Mouse (Mus musculus): ENCODE data around the gene C2cd5. TPM values are rescaled to one million over a fixed set of nuclear protein-coding genes. Genes with fewer than 3 reads are reported as not detected.
A peak's percentile ranks its signal among the peaks of the same experiment; 100 is the strongest.

The C2cd5 gene
- polyA plus RNA-seq, 1 experiment: 57.2 TPM

DNA sequence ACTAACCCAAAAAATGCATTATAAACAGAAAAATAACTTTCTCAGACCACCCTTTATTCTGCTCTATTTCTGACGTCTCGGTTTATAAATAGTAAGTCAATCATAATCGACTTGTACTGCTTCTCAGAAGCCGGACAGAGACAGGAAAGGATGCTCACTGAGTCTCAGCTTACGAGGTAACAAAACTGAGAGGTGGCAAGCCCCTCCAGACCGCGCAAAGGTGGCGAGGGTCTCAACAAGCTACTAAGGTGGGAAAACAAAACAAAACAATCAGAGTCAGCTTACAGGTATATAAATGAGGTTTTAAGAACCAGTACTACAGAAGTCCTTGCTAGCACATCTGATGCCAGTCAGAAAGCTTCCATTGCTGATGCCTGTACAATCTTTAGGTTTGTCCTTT, 30.3 kb downstream of the C2cd5 start:
- no peaks in the 10 kb centered on the region for H3K27me3 ChIP-seq (ENCODE audit: control insufficient read depth, insufficient read depth, low read length, poor library complexity, severe bottlenecking)
- H3K36me3 ChIP-seq (ENCODE audit: control insufficient read depth, insufficient read depth, low read length, poor library complexity, severe bottlenecking): peaks cover 14% of the 10 kb centered on the region; the same call in 1 of the 2 replicates
- no peak for TF ChIP-seq POLR2A (IDR thresholded peaks at IDR 0.05; ENCODE audit: insufficient read depth, low read length)
- TF ChIP-seq CTCF (IDR thresholded peaks at IDR 0.05; ENCODE audit: low read depth, low read length): no peak

DNA sequence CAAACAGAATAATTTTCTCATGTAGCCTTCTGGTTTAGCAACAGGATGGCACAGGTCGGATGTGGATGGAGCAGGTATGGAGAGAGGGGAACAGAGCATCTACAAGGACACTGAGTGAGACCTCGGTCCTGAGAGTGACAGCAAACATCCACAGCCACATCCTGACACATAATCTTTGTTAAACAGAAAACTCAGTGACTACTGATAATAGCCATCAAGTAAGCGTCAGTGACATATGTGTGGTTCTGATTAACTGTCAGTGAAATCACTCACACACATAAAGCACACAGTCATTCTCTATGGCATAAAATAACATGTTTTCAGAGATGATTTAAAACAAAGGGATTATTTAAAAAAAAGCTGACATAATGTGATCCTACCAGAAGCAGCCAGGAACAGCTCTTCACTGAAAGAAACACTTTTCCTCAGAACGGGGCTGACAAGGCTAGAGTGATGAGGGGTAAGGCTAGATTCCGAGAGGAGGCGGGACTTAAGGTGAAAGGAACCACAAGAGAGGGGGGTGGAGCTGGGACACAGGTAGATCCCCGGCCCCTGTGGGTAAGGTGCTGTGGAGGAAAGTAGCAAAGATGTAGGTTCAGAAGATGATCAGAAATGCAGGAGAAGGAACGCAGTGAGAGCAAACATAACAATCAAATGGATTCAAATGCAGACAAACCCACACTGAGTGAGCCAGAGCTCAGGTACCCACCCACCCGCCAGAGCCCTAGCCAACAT, 31.6 kb downstream of the C2cd5 start:
- no peak for TF ChIP-seq EP300 (IDR thresholded peaks at IDR 0.05; ENCODE audit: insufficient read depth, low read depth, low read length)
- TF ChIP-seq POLR2A (IDR thresholded peaks at IDR 0.05; ENCODE audit: insufficient read depth, low read length): no peak
- TF ChIP-seq CTCF (IDR thresholded peaks at IDR 0.05; ENCODE audit: low read depth, low read length): no peak

More for the DNA sequence above, 30.3 kb downstream of the C2cd5 start:
- no peak overlapping the region for H3K27ac ChIP-seq (ENCODE audit: insufficient read depth, low read length)
- H3K4me3 ChIP-seq (ENCODE audit: low read depth, low read length): no peak overlapping the region
- H3K9me3 ChIP-seq (replicated peaks; ENCODE audit: control insufficient read depth, insufficient read depth, low read length, poor library complexity, severe bottlenecking): no peaks in the 10 kb centered on the region
- no peak overlapping the region for H3K9ac ChIP-seq (ENCODE audit: low read depth, poor library complexity, severe bottlenecking)
- H3K4me1 ChIP-seq (ENCODE audit: control insufficient read depth, insufficient read depth, low read length): peaks cover 2% of the 10 kb centered on the region

DNA sequence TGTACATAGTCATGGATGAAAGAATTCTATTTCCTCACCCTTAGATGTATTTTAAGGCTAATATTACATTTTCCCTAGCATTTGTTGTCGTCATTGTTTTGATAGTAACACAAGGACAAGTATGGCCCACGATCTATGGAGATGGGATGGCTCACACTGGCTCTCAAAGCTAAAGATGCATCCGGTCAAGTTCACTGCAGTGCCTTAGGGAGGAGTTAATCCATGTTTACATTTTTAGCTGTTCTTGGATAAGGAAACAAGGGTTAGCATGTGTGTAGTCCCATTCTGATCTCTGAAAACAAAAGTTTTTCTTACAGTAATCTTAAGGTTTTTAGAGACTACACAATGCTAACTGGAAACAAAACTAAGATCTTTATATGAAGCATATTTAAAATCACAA, 32.3 kb downstream of the C2cd5 start:
- peaks cover 7% of the 10 kb centered on the region; the same call in 1 of the 2 replicates for H3K36me3 ChIP-seq (ENCODE audit: control insufficient read depth, insufficient read depth, low read length, poor library complexity, severe bottlenecking)
- H3K4me3 ChIP-seq (ENCODE audit: low read depth, low read length): no peak overlapping the region

More for the DNA sequence above, 31.6 kb downstream of the C2cd5 start:
- Histone ChIP-seq H3K27ac (ENCODE audit: insufficient read depth, low read length) (0 out of 2 replicates have a peak overlapping the region, but pooled peaks have one; percentile 13), H3K27me3 (ENCODE audit: control insufficient read depth, insufficient read depth, low read length, poor library complexity, severe bottlenecking) (no peaks in the 10 kb centered on the region; the same call in 1 of the 2 replicates), H3K9ac (ENCODE audit: low read depth, poor library complexity, severe bottlenecking) (no peak overlapping the region), H3K36me3 (ENCODE audit: control insufficient read depth, insufficient read depth, low read length, poor library complexity, severe bottlenecking) (peaks cover 10% of the 10 kb centered on the region; the same call in 1 of the 2 replicates), H3K9me3 (replicated peaks; ENCODE audit: control insufficient read depth, insufficient read depth, low read length, poor library complexity, severe bottlenecking) (no peaks in the 10 kb centered on the region), H3K4me1 (ENCODE audit: control insufficient read depth, insufficient read depth, low read length) (peaks cover 2% of the 10 kb centered on the region), H3K4me3 (ENCODE audit: low read depth, low read length) (no peak overlapping the region)

DNA sequence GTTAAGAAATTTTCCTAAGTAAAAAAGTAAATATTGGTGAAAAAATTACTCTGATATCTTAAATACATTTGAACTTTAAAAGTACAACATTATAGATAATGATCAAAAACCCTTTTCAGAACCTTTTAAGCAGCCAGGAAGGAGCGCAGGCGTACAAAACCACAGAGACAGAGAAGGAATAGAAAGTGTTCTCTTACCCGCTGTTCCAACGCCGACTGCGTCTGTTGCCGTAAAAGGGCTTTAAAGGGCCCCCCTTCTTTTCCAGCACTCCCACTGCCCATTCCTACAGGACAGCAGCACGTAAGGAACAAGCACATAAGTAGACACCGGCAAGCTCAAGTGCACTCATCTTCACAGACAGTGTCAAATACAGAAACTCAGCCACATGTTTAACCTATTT, 33.1 kb downstream of the C2cd5 start:
- H3K36me3 ChIP-seq (ENCODE audit: control insufficient read depth, insufficient read depth, low read length, poor library complexity, severe bottlenecking): peaks cover 3% of the 10 kb centered on the region; the same call in 1 of the 2 replicates
- H3K27me3 ChIP-seq (ENCODE audit: control insufficient read depth, insufficient read depth, low read length, poor library complexity, severe bottlenecking): no peaks in the 10 kb centered on the region; the same call in 1 of the 2 replicates
- no peak overlapping the region for H3K9ac ChIP-seq (ENCODE audit: low read depth, poor library complexity, severe bottlenecking)
- H3K4me3 ChIP-seq (ENCODE audit: low read depth, low read length): no peak overlapping the region
- no peak overlapping the region for H3K27ac ChIP-seq (ENCODE audit: insufficient read depth, low read length)
- TF ChIP-seq POLR2A (IDR thresholded peaks at IDR 0.05; ENCODE audit: insufficient read depth, low read length) (no peak), EP300 (IDR thresholded peaks at IDR 0.05; ENCODE audit: insufficient read depth, low read depth, low read length) (no peak), CTCF (IDR thresholded peaks at IDR 0.05; ENCODE audit: low read depth, low read length) (no peak)
- H3K4me1 ChIP-seq (ENCODE audit: control insufficient read depth, insufficient read depth, low read length): peaks cover 2% of the 10 kb centered on the region
- no peaks in the 10 kb centered on the region for H3K9me3 ChIP-seq (replicated peaks; ENCODE audit: control insufficient read depth, insufficient read depth, low read length, poor library complexity, severe bottlenecking)

More for the DNA sequence above, 32.3 kb downstream of the C2cd5 start:
- H3K4me1 ChIP-seq (ENCODE audit: control insufficient read depth, insufficient read depth, low read length): peaks cover 2% of the 10 kb centered on the region
- H3K9ac ChIP-seq (ENCODE audit: low read depth, poor library complexity, severe bottlenecking): no peak overlapping the region
- no peaks in the 10 kb centered on the region; the same call in 1 of the 2 replicates for H3K27me3 ChIP-seq (ENCODE audit: control insufficient read depth, insufficient read depth, low read length, poor library complexity, severe bottlenecking)
- TF ChIP-seq POLR2A (IDR thresholded peaks at IDR 0.05; ENCODE audit: insufficient read depth, low read length) (no peak), CTCF (IDR thresholded peaks at IDR 0.05; ENCODE audit: low read depth, low read length) (no peak), EP300 (IDR thresholded peaks at IDR 0.05; ENCODE audit: insufficient read depth, low read depth, low read length) (no peak)
- H3K27ac ChIP-seq (ENCODE audit: insufficient read depth, low read length): no peak overlapping the region; the same call in 1 of the 2 replicates
- no peaks in the 10 kb centered on the region for H3K9me3 ChIP-seq (replicated peaks; ENCODE audit: control insufficient read depth, insufficient read depth, low read length, poor library complexity, severe bottlenecking)

DNA sequence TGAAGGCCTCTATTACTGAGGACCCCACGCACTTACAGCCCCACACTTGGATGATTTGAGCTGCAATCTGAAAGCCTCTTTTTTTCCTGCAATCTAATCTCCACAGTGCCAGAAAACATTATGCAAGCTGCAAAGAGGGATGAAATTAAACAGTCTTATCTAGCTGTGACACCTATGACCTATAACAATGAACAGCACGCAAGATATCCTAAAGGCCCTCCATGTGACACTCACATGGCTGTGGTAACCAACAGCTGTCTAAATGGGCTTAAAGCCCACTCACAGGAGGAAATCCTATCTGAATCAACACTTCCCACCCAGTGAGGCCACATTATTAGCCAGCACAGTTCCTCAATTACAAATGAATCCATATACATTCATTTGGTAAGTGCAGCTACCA, 35.9 kb downstream of the C2cd5 start:
- H3K4me3 ChIP-seq (ENCODE audit: low read depth, low read length): no peak overlapping the region
- peaks cover 8% of the 10 kb centered on the region for H3K36me3 ChIP-seq (ENCODE audit: control insufficient read depth, insufficient read depth, low read length, poor library complexity, severe bottlenecking)
- TF ChIP-seq EP300 (IDR thresholded peaks at IDR 0.05; ENCODE audit: insufficient read depth, low read depth, low read length): no peak
- TF ChIP-seq POLR2A (IDR thresholded peaks at IDR 0.05; ENCODE audit: insufficient read depth, low read length): no peak
- TF ChIP-seq CTCF (IDR thresholded peaks at IDR 0.05; ENCODE audit: low read depth, low read length): no peak
- H3K4me1 ChIP-seq (ENCODE audit: control insufficient read depth, insufficient read depth, low read length): peaks cover 2% of the 10 kb centered on the region
- no peak overlapping the region for H3K9ac ChIP-seq (ENCODE audit: low read depth, poor library complexity, severe bottlenecking)
- no peaks in the 10 kb centered on the region; the same call in 1 of the 2 replicates for H3K27me3 ChIP-seq (ENCODE audit: control insufficient read depth, insufficient read depth, low read length, poor library complexity, severe bottlenecking)
- H3K9me3 ChIP-seq (replicated peaks; ENCODE audit: control insufficient read depth, insufficient read depth, low read length, poor library complexity, severe bottlenecking): no peaks in the 10 kb centered on the region
- H3K27ac ChIP-seq (ENCODE audit: insufficient read depth, low read length): no peak overlapping the region

DNA sequence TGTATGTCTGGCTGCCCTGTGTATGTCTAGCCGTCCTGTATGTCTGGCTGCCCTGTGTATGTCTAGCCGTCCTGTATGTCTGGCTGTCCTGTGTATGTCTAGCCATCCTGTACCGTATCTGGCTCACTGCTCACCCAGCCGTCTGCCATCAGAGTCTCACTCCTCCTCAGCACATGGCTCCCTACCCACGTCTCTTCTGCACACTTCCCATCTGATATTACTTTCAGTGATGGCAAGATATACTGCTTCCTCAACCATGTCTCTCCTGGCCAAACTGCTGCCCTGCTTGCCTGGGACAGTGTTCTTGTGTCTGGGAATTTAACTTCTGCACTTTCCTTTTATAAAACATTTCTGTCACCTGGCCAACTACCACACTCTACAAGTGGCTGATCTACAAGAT, 42.3 kb downstream of the C2cd5 start:
- Histone ChIP-seq H3K4me3 (ENCODE audit: low read depth, low read length) (no peak overlapping the region), H3K36me3 (ENCODE audit: control insufficient read depth, insufficient read depth, low read length, poor library complexity, severe bottlenecking) (peaks cover 12% of the 10 kb centered on the region), H3K27ac (ENCODE audit: insufficient read depth, low read length) (no peak overlapping the region), H3K27me3 (ENCODE audit: control insufficient read depth, insufficient read depth, low read length, poor library complexity, severe bottlenecking) (no peaks in the 10 kb centered on the region), H3K4me1 (ENCODE audit: control insufficient read depth, insufficient read depth, low read length) (no peaks in the 10 kb centered on the region), H3K9me3 (replicated peaks; ENCODE audit: control insufficient read depth, insufficient read depth, low read length, poor library complexity, severe bottlenecking) (no peaks in the 10 kb centered on the region), H3K9ac (ENCODE audit: low read depth, poor library complexity, severe bottlenecking) (no peak overlapping the region)
- TF ChIP-seq CTCF (IDR thresholded peaks at IDR 0.05; ENCODE audit: low read depth, low read length) (no peak), EP300 (IDR thresholded peaks at IDR 0.05; ENCODE audit: insufficient read depth, low read depth, low read length) (no peak), POLR2A (IDR thresholded peaks at IDR 0.05; ENCODE audit: insufficient read depth, low read length) (no peak)

Measured in ES-Bruce4 (cell line).